Mouse (Mus musculus): ENCODE results near the gene Anp32b.

Gene Anp32b

DNA sequence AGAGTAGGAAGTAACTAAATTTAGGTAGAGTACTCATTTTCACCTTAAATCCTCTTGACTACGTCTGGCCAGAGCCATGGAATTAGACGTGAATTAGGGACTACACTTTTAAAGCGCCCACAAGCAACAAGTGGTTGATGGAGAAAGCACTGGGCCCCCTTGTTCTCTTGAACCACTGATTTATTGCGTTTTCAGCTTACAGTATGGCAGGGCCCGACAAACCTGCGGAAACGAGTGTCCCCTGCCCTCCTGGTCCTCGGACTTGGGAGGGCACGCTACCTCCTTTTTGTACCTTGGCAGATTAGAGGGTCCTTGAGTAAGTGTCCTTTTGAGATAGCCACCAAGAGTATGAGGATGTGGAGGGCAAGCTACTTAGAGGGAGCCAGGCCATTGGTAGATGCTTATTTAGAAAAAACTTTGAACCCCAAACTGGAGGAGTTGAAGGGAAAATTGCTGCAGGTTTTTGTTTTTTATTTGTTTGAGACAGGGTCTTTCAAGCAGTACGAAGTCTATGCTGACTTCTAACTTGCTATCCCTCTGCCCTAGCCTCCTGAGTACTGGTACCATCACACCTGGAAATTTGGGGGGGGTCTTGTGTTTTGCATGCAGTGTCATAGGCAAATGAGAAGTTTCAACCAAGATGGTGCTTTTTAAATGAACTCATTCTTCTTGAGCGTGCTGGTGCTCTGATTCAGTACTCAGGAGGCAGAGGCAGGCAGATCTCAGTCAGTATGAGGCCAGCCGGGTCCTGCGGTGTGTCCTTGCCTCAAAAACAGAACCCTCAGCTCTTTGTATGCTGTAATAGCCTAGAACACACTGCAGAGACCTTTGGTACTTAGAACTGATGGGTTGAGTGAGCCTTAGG lies 2.4 kb downstream of the Anp32b start:
- DNase-seq: peak in 1 of 2 experiments; percentile 21

DNA sequence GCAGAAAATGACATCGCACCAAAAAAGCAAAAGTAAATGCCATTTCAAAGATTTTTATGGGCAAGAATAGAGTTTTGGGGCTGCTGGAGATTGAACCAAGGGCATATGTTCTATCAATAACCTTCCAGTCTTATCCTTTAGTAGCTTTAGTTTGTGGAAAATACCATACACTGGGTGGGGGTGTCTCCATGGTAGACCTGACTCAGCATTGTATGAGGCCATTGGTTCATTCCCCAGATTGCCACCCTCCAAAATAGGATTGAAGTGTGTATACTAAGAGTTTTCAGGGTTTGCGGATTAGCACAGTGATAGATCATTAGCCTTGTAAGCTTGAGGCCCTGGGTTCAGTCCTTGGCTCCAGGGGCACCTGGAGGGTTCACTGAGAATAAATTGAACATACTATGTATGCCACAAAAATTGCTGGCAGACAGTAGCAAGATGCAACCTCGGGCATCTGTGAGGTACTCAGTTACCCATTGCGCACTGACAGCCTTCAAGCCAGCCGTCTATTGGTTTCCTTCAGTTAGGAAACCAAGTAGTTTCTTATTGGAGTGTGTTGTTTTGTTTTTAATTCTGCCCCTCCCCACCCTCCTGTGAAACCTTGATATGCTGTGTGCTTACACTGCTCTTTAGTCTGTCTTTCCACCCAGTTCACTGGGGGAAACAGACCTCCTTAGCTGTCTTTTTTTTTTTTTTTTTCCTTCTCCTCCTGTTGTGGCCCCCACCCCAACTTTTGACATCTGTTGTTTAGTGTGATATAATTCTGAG lies 3.6 kb downstream of the Anp32b start:
- no peak for DNase-seq

DNA sequence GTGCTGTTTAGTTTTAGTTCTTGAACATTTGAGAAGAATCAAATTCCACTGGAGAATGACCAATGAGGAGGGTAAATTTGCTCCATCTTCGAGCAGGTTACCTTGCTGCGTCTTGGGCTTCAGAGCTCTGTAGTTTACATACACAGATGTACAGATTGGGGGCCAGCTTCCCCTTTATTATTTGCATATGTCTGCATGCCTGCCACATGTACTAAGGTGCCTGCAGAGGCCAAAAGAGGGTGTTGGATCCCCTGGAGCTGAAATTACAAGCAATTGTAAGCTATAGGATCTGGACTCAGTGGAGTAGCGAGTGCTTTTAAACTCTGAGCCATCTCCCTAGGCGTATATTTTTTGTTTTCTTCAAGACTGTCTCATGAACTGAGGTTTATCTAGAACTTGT lies 6.1 kb downstream of the Anp32b start:
- no peak for DNase-seq

DNA sequence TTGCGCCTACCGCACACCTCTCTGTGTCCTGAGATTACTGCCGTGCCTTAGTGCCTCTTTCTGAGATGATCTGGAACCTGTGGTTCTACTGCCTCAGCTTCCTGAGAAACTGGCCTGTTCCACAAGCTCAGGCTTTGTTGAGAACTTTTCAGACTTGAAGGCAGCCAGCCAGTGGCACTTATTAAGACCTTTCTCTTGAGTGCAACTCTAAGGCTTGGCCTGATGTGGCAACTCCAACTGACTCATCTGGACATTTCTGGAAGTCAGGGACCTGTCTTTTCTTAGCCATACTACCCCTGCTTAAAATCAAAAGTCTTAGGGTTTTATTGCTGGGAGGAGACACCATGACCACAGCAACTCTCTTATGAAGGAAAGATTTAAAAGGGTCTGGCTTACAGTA lies 6.5 kb downstream of the Anp32b start:
- no peak for DNase-seq

DNA sequence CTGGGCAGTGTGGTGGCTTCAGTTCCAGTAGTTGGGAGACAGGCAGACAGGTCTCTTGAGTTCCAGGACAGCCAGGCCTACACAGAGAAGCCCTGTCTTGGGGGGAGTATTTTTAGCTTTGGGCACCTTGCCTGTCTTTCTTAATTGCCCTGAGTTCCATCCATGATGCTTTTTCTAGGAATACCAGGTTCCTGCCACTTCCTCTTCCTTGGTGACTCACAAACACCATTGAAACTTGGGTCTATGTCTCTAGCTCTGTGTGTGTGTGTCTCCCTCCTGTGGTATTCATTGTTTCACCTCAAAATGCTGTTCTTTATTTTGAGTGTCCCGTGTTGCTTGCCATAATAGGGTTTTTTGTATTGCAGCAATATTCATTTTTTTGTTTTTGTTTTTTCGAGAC lies 7.7 kb downstream of the Anp32b start:
- no peak for DNase-seq

DNA sequence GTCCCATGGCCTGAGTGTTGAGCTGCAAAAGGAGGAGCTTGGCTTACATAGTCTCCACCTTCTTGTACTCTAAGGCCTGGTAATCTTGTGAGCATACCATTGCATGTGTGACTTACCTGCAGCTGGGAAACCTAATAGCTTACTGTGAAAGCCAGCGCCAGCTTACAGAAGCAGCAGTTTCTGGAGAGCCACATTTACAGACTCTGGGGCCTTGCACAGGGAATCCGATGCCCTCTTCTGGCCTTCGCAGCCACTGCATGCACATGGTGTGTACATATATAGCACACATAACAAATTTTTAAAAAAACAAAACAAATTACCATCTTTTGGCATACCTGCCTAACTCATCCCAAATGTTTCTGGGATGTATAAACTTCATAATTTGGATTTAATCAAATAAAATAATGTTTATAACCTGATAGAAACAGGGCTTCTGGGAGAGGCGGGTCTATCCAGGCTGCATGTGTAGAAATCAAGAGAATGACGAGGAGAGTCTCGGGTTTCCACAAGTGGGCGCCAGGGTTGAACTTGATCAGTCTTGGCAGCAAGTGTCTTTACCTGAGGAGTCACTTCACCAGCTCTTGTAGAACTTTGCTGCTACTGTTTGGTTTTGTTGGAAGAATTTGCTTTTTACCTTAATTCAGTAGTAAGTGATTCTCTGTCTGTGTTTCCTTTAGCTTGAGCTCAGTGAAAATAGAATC lies 12.6 kb downstream of the Anp32b start:
- DNase-seq: peak in 1 of 2 experiments; percentile 20

DNA sequence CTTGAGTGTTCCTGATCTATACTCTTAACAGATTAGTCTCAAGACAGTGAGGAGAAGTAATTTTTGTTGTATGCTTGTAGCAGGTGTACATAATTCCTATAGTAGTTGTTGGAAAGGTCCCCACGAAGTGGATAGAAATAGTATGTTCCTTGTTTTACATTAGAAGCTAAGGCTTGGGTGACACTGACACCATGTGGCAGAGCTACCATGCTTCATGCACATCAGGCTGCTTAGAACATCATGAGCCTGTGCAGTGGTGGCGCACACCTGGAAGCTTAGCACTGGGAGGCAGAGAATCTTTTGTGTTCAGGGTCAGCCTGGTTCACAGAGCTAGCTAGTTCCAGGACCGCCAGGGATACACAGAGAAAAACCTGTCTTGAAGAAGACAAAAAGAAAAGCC lies 15.0 kb downstream of the Anp32b start:
- DNase-seq: no peak

DNA sequence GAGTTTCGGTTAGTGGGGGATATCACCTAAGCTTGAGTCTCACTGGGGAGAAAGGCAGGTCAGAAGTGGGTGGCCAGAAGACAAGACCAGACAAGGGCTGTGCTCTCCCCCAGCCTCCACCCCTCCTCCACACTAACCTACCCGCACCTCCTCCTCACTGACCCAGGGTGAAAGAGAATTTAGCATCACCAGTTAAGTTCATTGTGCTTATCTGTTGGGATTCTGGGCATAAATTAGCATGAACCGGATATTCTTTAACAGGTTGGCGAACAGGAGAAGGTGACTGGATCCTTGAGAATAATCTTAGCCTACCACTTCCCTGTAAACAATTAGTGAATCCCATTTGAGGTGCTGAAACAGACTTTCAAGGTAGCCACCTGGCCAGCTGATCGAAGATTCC lies 24.4 kb downstream of the Anp32b start:
- DNase-seq: no peak

DNA sequence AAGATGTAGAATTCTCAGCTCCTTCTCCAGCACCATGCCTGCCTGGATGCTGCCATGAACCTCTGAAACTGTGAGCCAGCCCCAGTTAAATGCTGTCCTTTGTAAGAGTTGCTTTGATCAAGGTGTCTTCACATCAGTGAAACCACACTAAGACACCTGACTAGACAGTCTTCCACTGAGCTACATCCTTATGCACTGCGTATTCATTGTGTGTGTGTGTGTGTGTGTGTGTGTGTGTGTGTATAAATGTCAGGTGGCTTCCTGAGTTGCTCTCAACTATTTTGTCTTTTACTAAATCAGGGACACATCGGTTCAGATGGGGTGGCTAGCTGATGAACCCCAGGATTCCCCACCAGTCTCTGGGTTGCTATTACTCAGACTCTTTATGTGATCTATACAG lies 28.4 kb downstream of the Anp32b start:
- no peak for DNase-seq

DNA sequence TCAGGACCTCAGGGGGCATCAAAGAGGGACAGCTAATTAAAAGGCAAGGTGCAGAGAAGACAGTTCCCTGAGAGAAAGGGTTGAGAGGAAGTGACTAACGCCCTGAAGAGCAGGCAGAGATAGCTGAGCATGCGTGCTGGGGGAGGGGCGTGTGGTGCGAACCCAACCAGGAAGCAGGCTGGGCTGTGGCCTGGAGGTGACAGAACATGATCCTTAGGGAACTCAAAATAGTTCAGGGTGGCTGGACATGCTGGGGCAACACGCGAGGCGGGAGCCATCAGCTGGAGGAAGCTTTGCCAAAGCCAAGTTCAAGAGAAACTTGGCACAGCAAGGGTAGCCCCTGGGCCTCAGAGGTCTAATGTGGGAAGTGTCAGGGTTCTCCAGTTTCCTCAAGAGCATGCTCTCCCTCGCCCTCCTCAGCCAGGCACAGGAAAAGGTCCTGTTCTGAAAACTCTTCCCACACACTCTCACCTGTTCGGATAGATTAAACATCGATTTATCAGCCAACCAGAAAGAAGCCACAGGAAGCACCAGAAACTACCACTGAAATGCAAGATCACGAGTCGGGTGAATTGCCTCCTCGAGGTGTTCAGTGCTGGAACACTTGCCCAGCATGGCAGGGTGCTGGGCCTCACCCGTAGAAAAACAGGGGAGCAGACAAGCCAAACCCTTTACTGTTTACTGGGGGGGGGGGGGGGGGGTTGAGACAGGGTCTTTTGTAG lies 35.2 kb downstream of the Anp32b start:
- no peak for DNase-seq

DNA sequence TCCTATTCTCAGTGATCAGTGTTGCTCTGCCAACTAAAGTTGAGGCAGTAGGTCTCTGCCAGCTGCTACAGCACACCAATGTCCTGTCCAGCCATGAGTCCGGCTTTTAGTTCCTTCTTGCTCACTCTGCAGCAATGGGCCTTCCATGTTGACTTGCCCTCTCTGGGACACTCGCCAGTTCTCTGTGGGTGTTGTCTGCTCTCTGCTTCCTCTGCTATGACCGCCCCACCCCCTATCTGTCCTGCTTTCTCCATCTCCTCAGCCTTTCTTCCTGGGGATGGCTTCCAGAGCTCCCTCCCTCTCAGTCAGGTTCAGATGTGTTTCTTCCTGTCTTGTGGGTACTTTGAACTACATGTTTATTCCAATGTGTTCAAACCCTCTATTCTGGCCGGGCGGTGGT lies 36.6 kb downstream of the Anp32b start:
- peak; percentile 33 to 36 for DNase-seq

DNA sequence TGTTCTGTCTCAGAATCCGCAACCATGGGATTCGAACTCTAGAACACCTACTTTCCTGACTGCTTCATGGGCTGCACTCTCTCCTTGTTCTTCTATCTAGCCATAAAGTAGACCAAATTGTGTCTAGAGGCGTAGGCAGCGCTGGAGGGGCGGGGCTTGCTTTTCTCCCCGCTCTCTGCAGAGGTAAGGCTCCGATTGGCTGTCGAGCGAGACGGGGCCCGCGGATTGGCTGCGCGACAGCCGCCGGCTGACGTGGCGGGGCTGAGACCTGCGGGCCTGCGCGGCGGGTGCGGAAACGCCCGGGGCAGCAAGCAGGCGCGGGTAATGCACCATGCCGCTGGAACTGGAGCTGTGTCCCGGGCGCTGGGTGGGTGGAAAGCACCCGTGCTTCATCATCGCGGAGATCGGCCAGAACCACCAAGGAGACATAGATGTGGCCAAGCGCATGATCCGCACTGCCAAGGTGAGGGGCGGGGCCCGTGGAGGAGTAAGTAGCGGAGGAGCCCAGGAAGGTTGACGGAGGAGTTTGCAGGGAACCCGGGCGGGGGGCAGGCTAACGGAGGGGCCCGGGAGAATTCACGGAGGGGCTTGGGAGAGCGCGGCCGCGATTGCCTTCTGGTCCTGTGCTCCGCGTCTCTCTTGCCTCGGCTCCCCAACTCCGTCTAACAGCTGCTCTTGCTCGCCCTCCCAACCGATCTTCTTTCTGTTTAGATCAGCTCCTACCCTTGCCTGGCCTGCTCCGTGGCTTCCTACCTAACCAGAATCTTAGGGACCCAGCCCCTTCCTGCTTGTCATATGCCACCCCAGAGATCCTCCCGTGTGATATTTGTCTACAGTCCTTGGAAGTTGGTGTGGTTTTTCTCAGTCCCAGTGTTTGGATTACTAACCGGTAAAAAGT lies 38.6 kb downstream of the Anp32b start, which contains the start of gene Nans:
TSS of gene Nans (plus strand) at position 221 of the 898 bp plus-strand sequence.
- peak; percentile 95 to 97 for DNase-seq

DNA sequence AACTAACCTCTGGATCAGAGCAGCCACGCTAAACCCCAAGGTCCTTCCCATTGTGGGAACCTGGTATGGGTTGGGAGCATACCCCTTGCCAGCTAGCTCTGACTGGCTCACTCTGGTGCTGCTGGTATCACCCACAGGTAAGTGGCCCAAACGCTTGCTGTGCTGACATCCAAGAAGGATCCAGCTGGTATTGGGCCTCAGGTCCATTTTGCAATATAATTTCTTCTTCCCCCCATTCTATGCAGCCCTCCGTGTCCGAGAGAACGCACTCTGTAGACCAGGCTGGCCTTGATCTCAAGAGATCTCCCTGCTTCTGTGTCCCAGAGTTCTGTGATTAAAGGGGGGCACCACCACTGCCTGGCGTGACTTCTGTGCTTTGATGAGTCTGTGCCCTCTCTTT lies 42.4 kb downstream of the Anp32b start:
- DNase-seq: no peak

DNA sequence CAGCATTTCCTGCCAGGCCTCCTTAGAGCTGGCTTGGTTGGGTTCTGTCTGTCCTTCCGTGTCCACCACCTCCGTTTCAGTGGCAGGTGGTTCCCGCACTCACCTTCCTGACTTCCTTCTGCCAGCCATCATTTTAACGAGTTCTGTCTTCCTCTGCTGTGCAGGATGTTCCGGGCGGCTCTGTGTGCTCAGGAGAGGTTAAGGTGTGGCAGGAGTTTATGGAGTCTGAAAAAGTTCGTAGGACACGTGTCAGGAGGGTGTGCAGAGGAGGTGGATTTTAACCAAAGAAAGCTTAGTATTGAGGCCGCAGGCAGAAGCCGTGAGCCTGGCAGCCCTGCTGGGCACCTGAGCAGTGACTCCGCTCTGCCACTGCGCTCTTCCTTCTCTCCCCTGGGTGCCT lies 44.8 kb downstream of the Anp32b start:
- DNase-seq: no peak

DNA sequence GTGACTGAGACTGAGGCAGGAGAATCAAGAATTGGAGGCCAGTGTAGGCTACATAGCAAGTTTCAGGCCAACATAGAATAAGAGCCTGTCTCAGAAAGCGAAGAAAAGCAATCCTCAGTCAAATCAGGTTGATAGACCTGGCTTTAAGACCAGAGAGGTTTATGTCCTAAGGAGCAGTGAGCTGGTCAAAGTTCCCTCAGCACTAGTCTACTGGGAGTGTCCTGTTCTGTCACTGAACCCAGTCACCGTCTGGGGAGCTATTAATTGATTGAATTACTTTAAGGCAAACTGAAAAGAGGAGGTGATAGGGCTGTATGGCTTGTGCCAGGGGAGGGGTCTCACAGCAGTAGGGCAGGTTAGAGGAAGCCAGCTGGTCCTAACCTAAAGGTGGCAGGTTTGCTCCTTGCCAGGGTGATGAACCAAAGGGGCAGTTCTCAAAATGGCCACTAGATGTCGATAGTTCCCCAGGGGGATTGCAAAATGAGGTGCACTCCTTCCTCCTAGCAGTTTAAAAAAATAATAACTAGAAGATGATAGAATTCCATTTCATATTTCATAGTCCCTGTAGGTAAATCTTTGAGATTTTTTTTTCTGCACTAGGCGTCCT lies 46.7 kb downstream of the Anp32b start:
- peak; percentile 75 to 79 for DNase-seq

DNA sequence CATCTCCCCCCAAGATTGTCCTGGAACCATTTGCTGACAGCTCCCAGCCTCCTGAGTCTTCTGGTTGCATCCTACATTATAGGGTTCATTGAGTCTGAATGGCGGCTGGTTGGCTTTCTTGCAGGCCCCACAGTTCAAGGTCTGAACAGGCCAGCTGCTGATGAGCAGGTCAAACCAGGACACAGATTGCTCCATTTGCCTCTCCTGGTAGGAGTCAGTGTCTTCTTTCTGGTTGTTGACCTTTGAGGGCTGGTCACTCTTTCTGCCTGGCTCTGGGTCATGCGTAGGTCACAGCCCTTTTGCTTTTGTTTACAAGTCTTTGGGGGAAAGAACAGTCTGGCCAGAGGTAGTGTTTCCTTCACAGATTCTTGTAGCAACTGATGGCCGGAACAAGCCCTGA lies 47.8 kb downstream of the Anp32b start:
- DNase-seq: no peak

DNA sequence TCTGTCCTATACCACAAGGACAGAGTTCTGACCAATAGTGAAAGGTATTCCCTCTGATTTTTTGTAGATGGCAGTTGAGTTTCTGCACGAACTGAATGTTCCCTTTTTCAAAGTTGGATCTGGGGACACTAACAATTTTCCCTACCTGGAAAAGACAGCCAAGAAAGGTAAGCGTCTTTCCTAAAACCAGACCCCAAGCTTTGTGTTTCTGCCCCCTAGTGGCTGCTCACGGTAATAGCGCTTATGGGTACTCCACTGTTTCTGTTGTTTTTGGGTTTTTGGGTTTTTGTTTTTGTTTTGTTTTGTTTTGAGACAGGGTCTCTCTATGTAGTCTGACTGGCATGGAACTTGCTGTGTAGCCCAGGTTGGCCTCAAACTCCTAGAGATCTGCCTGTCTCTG lies 48.3 kb downstream of the Anp32b start:
- peak; percentile 59 to 71 for DNase-seq

DNA sequence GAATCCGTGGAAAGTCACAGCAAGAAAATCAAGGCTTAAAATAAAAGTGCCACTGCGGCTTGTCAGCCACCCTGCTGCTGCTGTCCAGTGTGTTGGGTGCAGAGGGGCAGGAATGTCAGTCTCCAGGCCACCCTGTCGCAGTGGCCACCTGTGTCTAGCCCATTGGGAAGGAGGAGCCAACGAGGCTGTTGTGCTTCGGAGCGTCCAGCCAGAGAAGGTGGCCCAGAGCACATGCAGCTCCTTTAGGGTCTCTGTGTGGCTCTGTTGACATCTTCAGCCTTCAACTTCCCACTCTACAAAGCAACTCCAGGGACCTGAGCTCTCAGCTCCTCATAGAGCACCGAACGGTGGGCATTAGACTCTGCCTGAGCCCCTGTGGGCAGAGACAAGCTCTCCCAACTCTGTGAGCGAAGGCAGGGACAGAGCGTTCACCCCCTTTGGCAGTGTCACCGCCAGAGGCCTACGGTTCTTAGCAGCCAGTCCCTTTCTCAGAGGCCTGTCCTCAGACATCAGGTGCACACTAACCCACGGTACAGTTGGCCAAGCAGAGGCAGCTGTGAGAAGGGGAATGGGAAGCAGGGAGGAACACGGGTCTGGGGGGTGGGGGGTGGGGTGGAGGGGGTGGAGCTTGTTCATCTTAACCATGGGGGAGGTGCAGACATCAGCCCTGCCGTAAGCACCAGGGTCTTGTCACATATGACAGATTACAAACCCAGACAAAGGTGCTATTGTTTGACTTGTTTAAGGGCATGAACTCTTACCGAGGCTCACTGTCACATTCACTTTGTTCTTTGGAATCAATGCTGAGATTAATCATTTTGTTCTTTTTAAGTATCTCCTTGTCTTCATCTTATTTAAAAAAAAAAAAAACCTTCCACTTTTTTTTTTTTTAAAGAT lies 52.2 kb downstream of the Anp32b start:
- DNase-seq: no peak

DNA sequence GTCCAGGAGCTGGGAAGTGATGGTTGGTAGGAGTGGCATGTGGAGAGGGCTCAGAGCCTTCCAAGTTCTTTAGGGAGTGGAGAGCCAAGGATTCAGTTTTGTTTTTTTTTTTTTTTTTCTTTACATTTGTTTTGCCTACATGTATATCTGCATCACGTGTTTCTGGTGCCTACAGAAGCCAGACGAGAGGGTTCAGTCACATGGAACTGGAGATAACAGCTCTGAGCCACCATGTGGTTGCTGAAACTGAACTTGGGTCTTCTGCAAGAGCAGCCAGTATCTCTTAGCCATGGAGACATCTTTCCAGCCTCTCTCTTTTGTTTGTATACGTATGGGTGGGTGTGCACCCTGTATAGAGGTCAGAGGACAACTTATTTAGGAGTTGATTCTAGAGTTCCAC lies 53.2 kb downstream of the Anp32b start:
- no peak for DNase-seq

Measured in cerebellum, adult 18-20 months (tissue).